Mouse (Mus musculus) spleen, adult 2 months (tissue): ENCODE data around the gene Dleu7. TPM values are rescaled to one million over a fixed set of nuclear protein-coding genes. Genes with fewer than 3 reads are reported as not detected.

Experiments
- DNase-seq, 2 experiments: peaks; one replicate each; pipeline versions ENCODE4 v3.0.0 to v3.0.0-alpha.2; 2012 to 2021; ENCODE audit warnings: low spot score in 2 of 2, low read depth in 1 of 2
- H3K27ac ChIP-seq: fragments of 200-500 bp; 2 replicates; pipeline ENCODE4 v1.5.1; 2012; ENCODE audit warnings: low read length, inconsistent platforms; ENCODE audit not compliant: insufficient read depth
- H3K27me3 ChIP-seq: fragments of 200-500 bp; 2 replicates; pipeline ENCODE4 v1.6.1; 2012; ENCODE audit warnings: mild to moderate bottlenecking, moderate library complexity, low read length, inconsistent platforms; ENCODE audit not compliant: control insufficient read depth, insufficient read depth
- H3K36me3 ChIP-seq: fragments of 200-500 bp; 2 replicates; pipeline ENCODE4 v1.6.1; 2012; ENCODE audit warnings: mild to moderate bottlenecking, low read length, inconsistent platforms; ENCODE audit not compliant: control insufficient read depth, insufficient read depth
- H3K4me1 ChIP-seq: fragments of 200-500 bp; 2 replicates; pipeline ENCODE4 v1.6.1; 2011; ENCODE audit warnings: inconsistent platforms; ENCODE audit not compliant: control insufficient read depth, insufficient read depth, insufficient read length
- H3K4me3 ChIP-seq: fragments of 200-500 bp; 2 replicates; pipeline ENCODE4 v1.5.1; 2011; ENCODE audit warnings: mild to moderate bottlenecking, inconsistent platforms; ENCODE audit not compliant: insufficient read depth, insufficient read length; ENCODE audit errors: extremely low read depth
- CTCF ChIP-seq: fragments of 200-500 bp; IDR thresholded peaks from 2 replicates; pipeline ENCODE4 v1.5.1; 2011; ENCODE audit warnings: mild to moderate bottlenecking, inconsistent platforms; ENCODE audit not compliant: insufficient read depth, insufficient read length, insufficient replicate concordance; ENCODE audit errors: extremely low read depth
- POLR2A ChIP-seq: fragments of 200-500 bp; IDR thresholded peaks from 2 replicates; pipeline ENCODE4 v1.6.1; 2011; ENCODE audit warnings: low read depth, low read length, inconsistent platforms
- WGBS: fragments of 180-500 bp; shearing (Covaris S2); methylation state at CpG from one replicate; pipeline ENCODE4 v1.1.7; 2018; 5-methylcytosine and 5-hydroxymethylcytosine counted together
- polyA plus RNA-seq: library from polyadenylated mRNA; depleted of rRNA; stranded (reverse); fragments of >200 nt; gene quantifications from 2 replicates; pipeline ENCODE4 v1.2.3, GENCODE M21; 2012

Gene Dleu7
- polyA plus RNA-seq, 1 experiment: 0.09 TPM

- DNase-seq: no peak
These were observed 38.5 kb downstream of the Dleu7 start for GRCm38 (mm10) chr14:62254371-62254770.

GRCm38 (mm10) chr14:62251999-62252398, 40.8 kb downstream of the Dleu7 start:
- TF ChIP-seq CTCF (peak; percentile 44; the same call in 1 of the 2 replicates), POLR2A (no peak)
- DNase-seq: peak; percentile 17 to 23
- 8% methylated on average over 4 of the region's 4 CpGs for WGBS
- no peaks in the 10 kb centered on the region for H3K36me3 ChIP-seq
- H3K27me3 ChIP-seq: no peaks in the 10 kb centered on the region
- no peaks in the 10 kb centered on the region for H3K4me1 ChIP-seq
- no peak overlapping the region for H3K4me3 ChIP-seq
- H3K27ac ChIP-seq: no peak overlapping the region

More at GRCm38 (mm10) chr14:62254371-62254770, 38.5 kb downstream of the Dleu7 start:
- 69% methylated on average over 8 of the region's 8 CpGs for WGBS
- Histone ChIP-seq H3K27ac (no peak overlapping the region), H3K36me3 (no peaks in the 10 kb centered on the region), H3K4me3 (no peak overlapping the region), H3K27me3 (no peaks in the 10 kb centered on the region), H3K4me1 (no peaks in the 10 kb centered on the region)
- TF ChIP-seq POLR2A: no peak
- TF ChIP-seq CTCF: no peak

- no peaks in the 10 kb centered on the region for H3K27me3 ChIP-seq
- H3K27ac ChIP-seq: no peak overlapping the region
- H3K36me3 ChIP-seq: no peaks in the 10 kb centered on the region
- 74% methylated on average over 3 of the region's 3 CpGs for WGBS
- no peaks in the 10 kb centered on the region for H3K4me1 ChIP-seq
- no peak overlapping the region for H3K4me3 ChIP-seq
- TF ChIP-seq CTCF: no peak
- no peak for TF ChIP-seq POLR2A
- DNase-seq: no peak
These were observed 42.8 kb downstream of the Dleu7 start for GRCm38 (mm10) chr14:62250046-62250445.

- H3K27me3 ChIP-seq: no peaks in the 10 kb centered on the region
- no peak overlapping the region for H3K27ac ChIP-seq
- no peaks in the 10 kb centered on the region for H3K4me1 ChIP-seq
- DNase-seq: no peak
- H3K36me3 ChIP-seq: no peaks in the 10 kb centered on the region
- no peak overlapping the region for H3K4me3 ChIP-seq
- 96% methylated on average over 2 of the region's 2 CpGs for WGBS
- TF ChIP-seq POLR2A: no peak
- TF ChIP-seq CTCF: no peak
These were observed 43.6 kb downstream of the Dleu7 start for GRCm38 (mm10) chr14:62249251-62249650.

- Histone ChIP-seq H3K4me1 (no peaks in the 10 kb centered on the region), H3K27ac (no peak overlapping the region), H3K27me3 (no peaks in the 10 kb centered on the region), H3K4me3 (no peak overlapping the region), H3K36me3 (no peaks in the 10 kb centered on the region)
- DNase-seq: no peak
- WGBS: 88% methylated on average over 10 of the region's 10 CpGs
- TF ChIP-seq CTCF (no peak), POLR2A (no peak)
These were observed 44.1 kb downstream of the Dleu7 start for GRCm38 (mm10) chr14:62248796-62249195.

GRCm38 (mm10) chr14:62248345-62248744, 44.5 kb downstream of the Dleu7 start:
- TF ChIP-seq CTCF (no peak), POLR2A (no peak)
- H3K36me3 ChIP-seq: no peaks in the 10 kb centered on the region
- H3K4me3 ChIP-seq: no peak overlapping the region
- WGBS: 91% methylated on average over 7 of the region's 7 CpGs
- DNase-seq: no peak
- H3K27ac ChIP-seq: no peak overlapping the region
- H3K27me3 ChIP-seq: no peaks in the 10 kb centered on the region
- no peaks in the 10 kb centered on the region for H3K4me1 ChIP-seq

GRCm38 (mm10) chr14:62245557-62245956, 47.3 kb downstream of the Dleu7 start:
- Histone ChIP-seq H3K4me3 (no peak overlapping the region), H3K4me1 (no peaks in the 10 kb centered on the region), H3K36me3 (no peaks in the 10 kb centered on the region), H3K27me3 (no peaks in the 10 kb centered on the region), H3K27ac (peak overlapping the region; percentile 38; the same call in 1 of the 2 replicates)
- 14% methylated on average over 4 of the region's 4 CpGs for WGBS
- no peak for DNase-seq
- no peak for TF ChIP-seq CTCF
- no peak for TF ChIP-seq POLR2A
